ENCODE assay signal across 8 mouse cellular contexts in the genomic region with DNA sequence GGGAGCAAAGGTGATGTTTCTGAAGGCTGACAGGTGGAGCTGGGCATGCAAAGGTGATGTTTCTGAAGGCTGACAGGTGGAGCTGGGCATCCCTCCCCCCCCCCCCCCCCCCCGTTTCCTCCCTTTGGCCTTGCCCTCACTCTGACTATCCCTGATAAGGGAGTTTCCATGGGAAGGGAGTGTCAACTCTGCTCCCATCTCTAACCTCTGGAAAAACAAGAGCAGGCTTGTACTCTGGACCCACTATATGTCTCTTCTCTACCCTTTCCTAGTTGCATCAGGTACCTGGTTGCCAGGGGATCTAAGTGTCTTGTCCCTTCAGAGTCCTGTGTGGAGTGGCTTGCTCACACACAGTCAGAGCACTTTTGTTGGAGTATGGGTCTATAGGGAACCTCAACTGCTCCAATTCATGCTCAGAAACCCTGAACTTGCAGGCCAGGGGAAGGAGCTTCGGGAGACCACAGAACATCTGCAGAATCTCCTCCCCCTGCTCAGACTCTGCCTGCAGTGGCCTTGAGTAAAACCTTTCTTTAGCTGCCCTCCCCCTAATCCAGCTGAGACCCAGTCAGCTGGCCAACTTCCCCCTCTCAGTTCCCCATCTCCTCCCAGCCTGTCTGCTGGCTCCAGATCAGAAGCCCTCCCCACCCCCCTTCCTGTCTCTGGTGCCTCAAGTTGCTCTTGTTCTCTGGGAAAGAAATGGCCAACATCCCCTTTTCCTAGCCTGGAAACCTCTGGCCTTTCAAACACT. TPM values are rescaled to one million over a fixed set of nuclear protein-coding genes. Genes with fewer than 3 reads are reported as not detected.
DNase-seq lines count a peak whose midpoint lies in the region; ATAC-seq and TF ChIP-seq lines count a peak whose summit lies in the region.

No protein-coding gene starts in this region.

- no peak for TF ChIP-seq EP300 in liver, postnatal 0 days (IDR thresholded peaks at IDR 0.05; ENCODE audit: low read depth)

- no peak for ATAC-seq in neural tube, embryonic 11.5 days (ENCODE audit: insufficient read depth, low FRiP score, low TSS enrichment)
- 0 out of 2 replicates have a peak, but pooled peaks have one; percentile 6 for ATAC-seq in liver, postnatal 0 days
- ATAC-seq in neural tube, embryonic 14.5 days (ENCODE audit: low read depth), result no peak

- H3K4me1 ChIP-seq in neural tube, embryonic 11.5 days (ENCODE audit: control insufficient read depth, insufficient read depth, low read length), result no peaks in the 10 kb centered on the region; the same call in 1 of the 2 replicates
- peaks cover 2% of the 10 kb centered on the region; the same call in 1 of the 2 replicates for H3K4me1 ChIP-seq in cortical plate, adult 2 months (ENCODE audit: control insufficient read depth, insufficient read depth, low read length)
- H3K4me1 ChIP-seq in kidney, adult 2 months (ENCODE audit: control insufficient read depth, insufficient read depth, low read length), result peaks cover 21% of the 10 kb centered on the region
- peaks cover 40% of the 10 kb centered on the region for H3K4me1 ChIP-seq in liver, postnatal 0 days (ENCODE audit: insufficient read depth)
- H3K4me1 ChIP-seq in neural tube, embryonic 14.5 days (ENCODE audit: control insufficient read depth, insufficient read depth, low read length), result peaks cover 17% of the 10 kb centered on the region

- H3K9me3 ChIP-seq in neural tube, embryonic 11.5 days (ENCODE audit: control insufficient read depth, low read length), result no peaks in the 10 kb centered on the region
- no peaks in the 10 kb centered on the region for H3K9me3 ChIP-seq in liver, postnatal 0 days (ENCODE audit: low read length)
- H3K9me3 ChIP-seq in neural tube, embryonic 14.5 days (ENCODE audit: control insufficient read depth, low read length), result no peaks in the 10 kb centered on the region

- no peak overlapping the region; the same call in 1 of the 2 replicates for H3K9ac ChIP-seq in neural tube, embryonic 11.5 days (ENCODE audit: low read length)
- no peak overlapping the region; the same call in 1 of the 2 replicates for H3K9ac ChIP-seq in liver, postnatal 0 days (replicated peaks)
- H3K9ac ChIP-seq in neural tube, embryonic 14.5 days (replicated peaks; ENCODE audit: low read depth, low read length), result no peak overlapping the region

- no peaks in the 10 kb centered on the region for H3K36me3 ChIP-seq in neural tube, embryonic 11.5 days (ENCODE audit: control insufficient read depth, insufficient read depth, low read length)
- H3K36me3 ChIP-seq in kidney, adult 2 months (ENCODE audit: control insufficient read depth, insufficient read depth, low read length), result no peaks in the 10 kb centered on the region
- peaks cover 5% of the 10 kb centered on the region for H3K36me3 ChIP-seq in liver, postnatal 0 days (replicated peaks; ENCODE audit: insufficient read depth, low read length)
- H3K36me3 ChIP-seq in neural tube, embryonic 14.5 days (ENCODE audit: control insufficient read depth, insufficient read depth, low read length), result no peaks in the 10 kb centered on the region; the same call in 1 of the 2 replicates

- peak; percentile 25 for DNase-seq in neural tube, embryonic 11.5 days (ENCODE audit: low spot score)
- no peak for DNase-seq in neural tube, embryonic 10.5 days (ENCODE audit: extremely low spot score, low spot score)
- peak; percentile 63 to 83 for DNase-seq in heart, adult 9 months (ENCODE audit: low spot score in 2 of 2)
- peak; percentile 75 for DNase-seq in kidney, adult 2 months
- DNase-seq in liver, postnatal 0 days, result peak; percentile 68
- DNase-seq in thymus, postnatal 4 days, result peak; percentile 31

- no peak for TF ChIP-seq CTCF in cortical plate, adult 2 months (IDR thresholded peaks at IDR 0.05; ENCODE audit: extremely low read depth, insufficient read depth, low read length)
- TF ChIP-seq CTCF in kidney, adult 2 months (conservative IDR thresholded peaks at IDR 0.05; ENCODE audit: insufficient read depth, insufficient read length, low read depth, low read length), result no peak
- no peak for TF ChIP-seq CTCF in liver, postnatal 0 days (IDR thresholded peaks at IDR 0.05; ENCODE audit: low read depth)

- no peaks in the 10 kb centered on the region for H3K27me3 ChIP-seq in neural tube, embryonic 11.5 days (ENCODE audit: control insufficient read depth, insufficient read depth, low read length)
- H3K27me3 ChIP-seq in kidney, adult 2 months (replicated peaks; ENCODE audit: control insufficient read depth, insufficient read depth, low read length), result no peaks in the 10 kb centered on the region
- no peaks in the 10 kb centered on the region for H3K27me3 ChIP-seq in liver, postnatal 0 days (ENCODE audit: insufficient read depth, low read length)
- no peaks in the 10 kb centered on the region for H3K27me3 ChIP-seq in neural tube, embryonic 14.5 days (ENCODE audit: control insufficient read depth, insufficient read depth, low read length)

- no peak for TF ChIP-seq POLR2A in cortical plate, adult 2 months (IDR thresholded peaks at IDR 0.05; ENCODE audit: extremely low read depth, insufficient read depth, low read length)
- no peak for TF ChIP-seq POLR2A in kidney, adult 2 months (IDR thresholded peaks at IDR 0.05; ENCODE audit: low read depth, low read length)

- WGBS in neural tube, embryonic 11.5 days, result 43% methylated on average over 1 of the region's 2 CpGs
- 18% methylated on average over 2 of the region's 2 CpGs for WGBS in kidney, adult 2 months
- WGBS in liver, postnatal 0 days (ENCODE audit: insufficient replicate concordance), result 2% methylated on average over 2 of the region's 2 CpGs
- 13% methylated on average over 2 of the region's 2 CpGs for WGBS in neural tube, embryonic 14.5 days

- peak overlapping the region; percentile 61 for H3K4me2 ChIP-seq in neural tube, embryonic 11.5 days (ENCODE audit: low read depth)
- H3K4me2 ChIP-seq in liver, postnatal 0 days (ENCODE audit: low read depth, low read length), result peak overlapping the region; percentile 90
- peak overlapping the region; percentile 71 for H3K4me2 ChIP-seq in neural tube, embryonic 14.5 days (ENCODE audit: low read depth, low read length)

- peak overlapping the region; percentile 74 for H3K4me3 ChIP-seq in neural tube, embryonic 11.5 days (ENCODE audit: low read depth, low read length)
- peak overlapping the region; percentile 56 for H3K4me3 ChIP-seq in cortical plate, adult 2 months (ENCODE audit: insufficient read depth, low read length)
- peak overlapping the region; percentile 79; the same call in 1 of the 2 replicates for H3K4me3 ChIP-seq in kidney, adult 2 months (ENCODE audit: insufficient read depth, low read depth, low read length)
- H3K4me3 ChIP-seq in liver, postnatal 0 days (ENCODE audit: low read depth, low read length), result peak overlapping the region; percentile 78
- H3K4me3 ChIP-seq in neural tube, embryonic 14.5 days (ENCODE audit: low read depth, low read length), result peak overlapping the region; percentile 89

- no peak overlapping the region for H3K27ac ChIP-seq in neural tube, embryonic 11.5 days (ENCODE audit: low read depth, low read length)
- peak overlapping the region; percentile 39; the same call in 1 of the 2 replicates for H3K27ac ChIP-seq in cortical plate, adult 2 months (ENCODE audit: insufficient read depth, low read length)
- peak overlapping the region; percentile 94; the same call in 1 of the 2 replicates for H3K27ac ChIP-seq in kidney, adult 2 months (ENCODE audit: insufficient read depth, low read depth, low read length)
- peak overlapping the region; percentile 97 for H3K27ac ChIP-seq in liver, postnatal 0 days (ENCODE audit: low read depth)
- H3K27ac ChIP-seq in neural tube, embryonic 14.5 days (ENCODE audit: low read depth, low read length), result 0 out of 2 replicates have a peak overlapping the region, but pooled peaks have one; percentile 48

RNA-seq across cellular contexts. Expression of gene Tmem86a, which starts 1.2 kb away (rescaled TPM):
- 8.2 and 9.7 TPM in 2 replicates for polyA plus RNA-seq in neural tube, embryonic 11.5 days (2014; fragmentation: Nextera tagmentation; extraction: Ambion mirVana)
- 22.5 and 22.6 TPM in 2 replicates for polyA plus RNA-seq in cortical plate, adult 2 months (2012; rRNA removed)
- polyA plus RNA-seq in kidney, adult 2 months (2012; rRNA removed), result 97.0 and 104 TPM in 2 replicates
- 35.6 and 42.0 TPM in 2 replicates for polyA plus RNA-seq in liver, postnatal 0 days (2015; fragmentation: Nextera tagmentation; extraction: Ambion mirVana)
- 15.4 and 19.3 TPM in 2 replicates for polyA plus RNA-seq in neural tube, embryonic 14.5 days (2014; fragmentation: Nextera tagmentation; extraction: Ambion mirVana)

RNA-seq across cellular contexts. Expression of gene Spty2d1, which starts 43.4 kb away (rescaled TPM):
- polyA plus RNA-seq in neural tube, embryonic 11.5 days (2014; fragmentation: Nextera tagmentation; extraction: Ambion mirVana), result 14.1 and 14.3 TPM in 2 replicates
- 6.8 and 7.2 TPM in 2 replicates for polyA plus RNA-seq in cortical plate, adult 2 months (2012; rRNA removed)
- polyA plus RNA-seq in kidney, adult 2 months (2012; rRNA removed), result 6.3 and 7.2 TPM in 2 replicates
- polyA plus RNA-seq in liver, postnatal 0 days (2015; fragmentation: Nextera tagmentation; extraction: Ambion mirVana), result 6.0 and 6.4 TPM in 2 replicates
- polyA plus RNA-seq in neural tube, embryonic 14.5 days (2014; fragmentation: Nextera tagmentation; extraction: Ambion mirVana), result 7.1 and 10.0 TPM in 2 replicates
